Mouse (Mus musculus) induced T-regulatory cell, adult 2 months (primary cell): Measurements from ENCODE around the gene Pten.
"Not testable (repeated sequence)": the region's sequence is repeated elsewhere in the genome, so short reads cannot be mapped to it uniquely, and the experiment has no call there.

ENCODE experiments used
- DNase-seq: peaks from one replicate; pipeline ENCODE4 v3.0.0-alpha.2; 2012; ENCODE audit warnings: low read depth

Gene Pten

GRCm38 (mm10) chr19:32755104-32755791 is 2.0 kb upstream of the Pten start:
- DNase-seq = no peak

- peak; percentile 98 for DNase-seq
Observed at GRCm38 (mm10) chr19:32755792-32756635, 1.3 kb upstream of the Pten start.

- DNase-seq = no peak
Observed at GRCm38 (mm10) chr19:32756636-32756899, 729 bp upstream of the Pten start.

GRCm38 (mm10) chr19:32757831-32758792 is 815 bp downstream of the Pten start:
- DNase-seq = peak; percentile 66

GRCm38 (mm10) chr19:32758793-32759161 is 1.5 kb downstream of the Pten start:
- DNase-seq = peak; percentile 67

- peak; percentile 46 for DNase-seq
Observed at GRCm38 (mm10) chr19:32759357-32760024, 2.2 kb downstream of the Pten start.

- DNase-seq = peak; percentile 43
Observed at GRCm38 (mm10) chr19:32760499-32760898, 3.2 kb downstream of the Pten start.

- DNase-seq = no peak
Observed at GRCm38 (mm10) chr19:32761162-32761561, 3.9 kb downstream of the Pten start.

- DNase-seq = no peak
Observed at GRCm38 (mm10) chr19:32762493-32762892, 5.2 kb downstream of the Pten start.

GRCm38 (mm10) chr19:32778411-32778810 is 21.1 kb downstream of the Pten start:
- DNase-seq = no peak

GRCm38 (mm10) chr19:32779131-32779530 is 21.8 kb downstream of the Pten start:
- DNase-seq = no peak

- no peak for DNase-seq
Observed at GRCm38 (mm10) chr19:32781305-32782071, 24.2 kb downstream of the Pten start.

- not testable (repeated sequence) for DNase-seq
Observed at GRCm38 (mm10) chr19:32787388-32787787, 30.1 kb downstream of the Pten start.

GRCm38 (mm10) chr19:32788016-32788415 is 30.7 kb downstream of the Pten start:
- not testable (repeated sequence) for DNase-seq

- no peak for DNase-seq
Observed at GRCm38 (mm10) chr19:32789535-32789934, 32.2 kb downstream of the Pten start.

GRCm38 (mm10) chr19:32792610-32793009 is 35.3 kb downstream of the Pten start:
- DNase-seq = no peak

GRCm38 (mm10) chr19:32793901-32794300 is 36.6 kb downstream of the Pten start:
- no peak for DNase-seq

- no peak for DNase-seq
Observed at GRCm38 (mm10) chr19:32800557-32800956, 43.3 kb downstream of the Pten start.

- DNase-seq = no peak
Observed at GRCm38 (mm10) chr19:32804703-32805102, 47.4 kb downstream of the Pten start.

GRCm38 (mm10) chr19:32807610-32808009 is 50.3 kb downstream of the Pten start:
- DNase-seq = no peak

GRCm38 (mm10) chr19:32808690-32809089 is 51.4 kb downstream of the Pten start:
- no peak for DNase-seq
